ENCODE assay signal across 14 mouse cellular contexts in genomic region chr4:22480091-22480857, GRCm38 (mm10). TPM values are rescaled to one million over a fixed set of nuclear protein-coding genes. Genes with fewer than 3 reads are reported as not detected.
DNase-seq lines count a peak whose midpoint lies in the region; ATAC-seq lines count a peak whose summit lies in the region.
"Had no signal": no experiment of that assay in that cellular context is flagged by ENCODE, and none has a peak within 500 bp of the region (broad histone marks: within the 10 kb centered on the region; RNA-seq: fewer than 3 reads in every experiment).

No protein-coding gene starts in this region.

- 2% methylated on average over 18 of the region's 18 CpGs for WGBS in hindbrain, embryonic 12.5 days
- 5% methylated on average over 18 of the region's 18 CpGs for WGBS in midbrain, embryonic 15.5 days

- peak overlapping the region; percentile 89 for H3K4me2 ChIP-seq in hindbrain, embryonic 12.5 days (replicated peaks)
- peak overlapping the region; percentile 77 for H3K4me2 ChIP-seq in midbrain, embryonic 15.5 days

- peak overlapping the region; percentile 35 for H3K4me3 ChIP-seq in hindbrain, embryonic 12.5 days
- peak overlapping the region; percentile 47 for H3K4me3 ChIP-seq in midbrain, embryonic 15.5 days
- H3K4me3 ChIP-seq: heart, adult 2 months had no signal

- intact Hi-C loops in left cerebral cortex, postnatal 36 days (cut with DNase I): loop anchor here (10.0 kb wide), 4 partner anchors 795 to 1735 kb away; partner anchors contain the start of gene Prdm13

- no peaks in the 10 kb centered on the region for H3K36me3 ChIP-seq in hindbrain, embryonic 12.5 days
- no peaks in the 10 kb centered on the region for H3K36me3 ChIP-seq in midbrain, embryonic 15.5 days (replicated peaks)
- H3K36me3 ChIP-seq: G1E had no signal

- ATAC-seq in hindbrain, embryonic 12.5 days (ENCODE audit: low FRiP score): 0 out of 2 replicates have a peak, but pooled peaks have one; percentile 16
- ATAC-seq in midbrain, embryonic 15.5 days (replicated peaks): no peak
- ATAC-seq in megakaryocyte progenitor cell, adult 5-6 weeks (replicated peaks; ENCODE audit: poor library complexity): no peak
- ATAC-seq: liver, postnatal 0 days had no signal

- peak overlapping the region; percentile 71 for H3K9ac ChIP-seq in hindbrain, embryonic 12.5 days
- H3K9ac ChIP-seq in midbrain, embryonic 15.5 days: peak overlapping the region; percentile 45
- H3K9ac ChIP-seq: liver, postnatal 0 days had no signal

- H3K27me3 ChIP-seq in hindbrain, embryonic 12.5 days: no peaks in the 10 kb centered on the region
- no peaks in the 10 kb centered on the region for H3K27me3 ChIP-seq in midbrain, embryonic 15.5 days (replicated peaks)

- H3K4me1 ChIP-seq in hindbrain, embryonic 12.5 days: peaks cover 21% of the 10 kb centered on the region
- peaks cover 48% of the 10 kb centered on the region for H3K4me1 ChIP-seq in midbrain, embryonic 15.5 days

- DNase-seq in Muller cell, postnatal 12 days (ENCODE audit: inconsistent ontology term): peak; percentile 39
- peak; percentile 50 for DNase-seq in embryo, embryonic 10.5 days (ENCODE audit: low spot score)
- DNase-seq in kidney, postnatal 14 days: no peak
- no peak for DNase-seq in left cerebral cortex, postnatal 36 days (ENCODE audit: low spot score in 2 of 2)
- DNase-seq: adrenal gland, adult 2 months; cerebellum, adult 9-11 months; heart, adult 2 months; kidney, adult 18-20 months; liver, postnatal 0 days had no signal

- H3K27ac ChIP-seq in hindbrain, embryonic 12.5 days: peak overlapping the region; percentile 93
- peak overlapping the region; percentile 88 for H3K27ac ChIP-seq in midbrain, embryonic 15.5 days
- H3K27ac ChIP-seq: heart, adult 2 months had no signal

- H3K9me3 ChIP-seq in hindbrain, embryonic 12.5 days (replicated peaks): no peaks in the 10 kb centered on the region
- H3K9me3 ChIP-seq in midbrain, embryonic 15.5 days: no peaks in the 10 kb centered on the region
- H3K9me3 ChIP-seq: G1E had no signal

RNA-seq across cellular contexts. Expression of gene Pou3f2, which starts 7.9 kb away (rescaled TPM):
- polyA plus RNA-seq in hindbrain, embryonic 12.5 days (2016; fragmentation: Nextera tagmentation; extraction: Ambion mirVana): 39.0 and 39.6 TPM in 2 replicates
- polyA plus RNA-seq in midbrain, embryonic 15.5 days (2015; fragmentation: Nextera tagmentation; extraction: Ambion mirVana): 43.0 and 44.0 TPM in 2 replicates
- 10 to 100 TPM; 27.3 to 28.3 TPM for total RNA-seq in left cerebral cortex, postnatal 36 days (2021)
- total RNA-seq in megakaryocyte progenitor cell, adult 5-6 weeks (2015): not detected in 2 replicates
- not detected in 2 replicates for total RNA-seq in megakaryocyte progenitor cell, adult 5-6 weeks (2017)
- total RNA-seq: heart, adult 2 months had no signal
- polyA plus RNA-seq: adrenal gland, adult 2 months; G1E; heart, adult 2 months; liver, postnatal 0 days; thymus, postnatal 0 days had no signal

Comparison
In these comparisons a context has a peak if more than half of its experiments do, and no peak if none do; other contexts are left out.
1. DNase-seq: peak in Muller cell, postnatal 12 days (single experiment) and embryo, embryonic 10.5 days (single experiment); none in kidney, postnatal 14 days (single experiment) and left cerebral cortex, postnatal 36 days (0 of 2).
2. RNA of gene Pou3f2, which starts 7.9 kb away (total RNA-seq): 27.3 to 28.3 TPM in left cerebral cortex, postnatal 36 days; not detected in megakaryocyte progenitor cell, adult 5-6 weeks; every median in the first group is over 10 times any median in the second.